Mouse (Mus musculus) heart, adult 8-10 months (tissue): ENCODE data around the gene Prss35. TPM values are rescaled to one million over a fixed set of nuclear protein-coding genes. Genes with fewer than 3 reads are reported as not detected.
A peak's percentile ranks its signal among the peaks of the same experiment; 100 is the strongest.

Experiments used
- DNase-seq: peaks from one replicate; pipeline ENCODE4 v3.0.0; 2022; ENCODE audit warnings: low spot score
- total RNA-seq, 4 experiments: library from RNA; stranded (reverse); gene quantifications; 2 replicates each; pipeline ENCODE4 v1.2.4; 2022

The Prss35 gene
- 1 to 10 TPM in 1 of 4 experiments, under 1 TPM in 3; 0.08 to 1.7 (median 0.33) TPM for total RNA-seq

DNA sequence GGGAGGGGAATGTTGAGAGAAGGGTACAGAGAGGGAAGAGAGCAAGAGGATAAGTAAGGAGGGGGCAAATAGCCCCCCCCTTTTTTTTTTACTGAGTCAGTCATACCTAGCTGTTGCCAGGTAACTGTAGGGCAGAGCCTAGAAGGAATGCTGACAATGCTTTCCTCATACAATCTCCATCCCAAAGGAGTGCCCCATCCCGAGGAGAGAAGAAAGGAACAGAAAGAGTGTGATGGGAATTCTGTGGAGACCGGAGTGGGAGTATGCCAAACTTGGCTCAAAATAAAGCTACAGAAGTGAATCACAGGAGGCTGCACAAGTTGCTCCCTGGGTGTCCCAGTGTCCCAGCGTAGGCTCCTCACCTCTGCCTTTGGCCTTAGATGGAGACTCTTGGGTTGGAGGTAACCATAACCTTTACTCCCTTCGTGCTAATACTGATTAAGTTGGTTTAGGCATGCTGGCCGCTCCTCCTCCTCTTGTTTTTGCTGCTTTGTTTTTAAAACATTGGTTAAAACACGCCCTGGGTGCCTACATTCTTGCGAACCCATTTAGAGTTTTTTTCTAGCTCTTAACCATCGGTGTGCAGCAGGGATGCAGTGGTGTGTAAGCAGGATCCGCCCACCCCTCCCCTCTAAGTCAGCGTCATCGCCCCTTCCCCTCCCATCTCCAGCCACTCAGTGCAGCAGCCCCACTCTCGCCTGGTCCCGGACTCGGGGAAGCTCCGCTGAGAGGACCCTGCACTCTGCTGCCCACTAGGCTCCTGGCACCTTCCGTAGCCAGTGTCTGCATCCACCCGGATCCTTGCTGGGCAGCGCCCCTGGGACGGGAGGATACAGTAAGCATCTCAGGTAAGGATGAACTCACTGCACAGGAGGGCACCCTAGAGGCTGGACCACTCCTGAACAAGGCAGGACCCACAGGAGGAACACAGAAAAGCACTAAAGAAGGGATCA, at the start of gene Prss35:
TSS of gene Prss35 (plus strand) at position 691 of the 953 bp plus-strand sequence.
- DNase-seq, result no peak

GRCm38 (mm10) chr9:86693935-86694334, 49.5 kb upstream of the Prss35 start:
- no peak for DNase-seq

- DNase-seq, result no peak
These were observed 48.8 kb upstream of the Prss35 start for GRCm38 (mm10) chr9:86694644-86695043.

DNA sequence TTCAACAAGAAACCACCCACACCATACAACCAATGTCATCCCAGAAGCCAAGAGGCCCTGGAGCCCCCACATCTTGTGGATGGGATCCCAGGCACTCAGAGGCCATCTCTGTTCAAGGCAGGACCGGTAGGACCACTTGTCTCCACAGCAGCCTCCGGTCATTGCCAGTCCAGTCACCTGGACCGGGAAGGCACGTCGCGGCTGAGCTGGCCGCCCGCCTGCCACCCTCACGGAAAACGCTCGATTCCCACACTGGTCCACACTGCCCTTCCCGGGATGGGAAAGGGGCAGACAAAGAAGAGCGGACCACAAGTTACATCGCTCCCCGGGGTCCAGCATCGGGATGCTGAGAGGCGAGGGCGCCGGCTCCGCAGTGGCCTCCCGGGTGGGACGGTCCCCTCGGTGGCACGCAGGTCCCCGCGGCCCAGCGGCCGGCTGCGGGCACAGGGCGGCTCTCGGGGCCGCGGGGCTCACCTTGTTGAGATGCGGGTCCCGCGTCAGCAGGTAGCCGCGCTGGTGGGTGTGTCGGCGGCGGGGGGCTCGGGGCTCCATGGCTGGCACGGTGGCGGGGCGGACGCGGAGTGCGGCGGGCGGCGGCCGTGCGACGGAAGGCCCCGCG, 48.1 kb upstream of the Prss35 start:
- DNase-seq, result peak; percentile 13

DNA sequence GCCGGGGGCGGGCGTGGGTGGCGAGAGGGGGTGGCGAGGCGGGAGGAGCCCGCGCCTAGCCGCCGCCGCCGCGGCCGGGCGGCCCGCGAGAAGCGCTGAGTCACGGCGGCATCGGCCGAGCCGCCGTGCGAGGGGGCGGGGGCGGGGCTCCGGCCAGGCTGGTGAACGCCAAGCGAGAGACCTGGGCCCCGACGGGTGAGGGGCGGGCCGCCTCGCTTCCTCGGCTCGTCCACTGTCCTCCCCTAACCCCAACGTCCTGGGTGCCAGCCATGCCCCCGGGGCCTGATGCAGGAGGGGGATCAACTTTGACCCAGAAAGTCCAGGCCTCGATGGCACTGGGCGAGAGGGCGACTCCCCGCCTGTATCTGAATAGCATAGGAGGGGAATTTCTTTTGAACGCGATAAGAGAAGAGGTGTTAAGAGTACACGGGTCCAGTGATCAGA, 47.6 kb upstream of the Prss35 start, which contains the start of gene Me1:
TSS of gene Me1 (minus strand) at position 136 of the 444 bp plus-strand sequence.
- no peak for DNase-seq

- no peak for DNase-seq
These were observed 42.2 kb upstream of the Prss35 start for GRCm38 (mm10) chr9:86701264-86701663.

DNA sequence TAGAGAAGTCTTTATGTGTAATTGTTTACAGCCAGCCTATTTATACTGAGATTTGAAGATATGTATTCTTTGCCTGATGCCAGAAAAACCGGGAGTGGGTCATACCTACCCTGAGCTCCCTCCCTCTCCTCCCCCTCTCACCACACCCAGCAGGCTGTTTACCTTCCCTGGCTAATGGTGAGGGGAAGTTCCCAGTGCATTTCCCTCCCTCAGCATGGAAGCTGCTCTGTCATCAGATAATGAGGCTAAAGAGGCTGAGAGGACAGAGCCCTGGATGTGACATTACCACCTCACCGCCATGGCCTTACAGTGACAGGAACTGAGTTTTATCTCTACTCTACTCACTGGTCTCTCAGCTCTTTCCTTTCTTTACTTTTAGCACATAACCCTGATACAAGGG, 41.6 kb upstream of the Prss35 start:
- no peak for DNase-seq

GRCm38 (mm10) chr9:86707431-86707830, 36.0 kb upstream of the Prss35 start:
- no peak for DNase-seq

DNA sequence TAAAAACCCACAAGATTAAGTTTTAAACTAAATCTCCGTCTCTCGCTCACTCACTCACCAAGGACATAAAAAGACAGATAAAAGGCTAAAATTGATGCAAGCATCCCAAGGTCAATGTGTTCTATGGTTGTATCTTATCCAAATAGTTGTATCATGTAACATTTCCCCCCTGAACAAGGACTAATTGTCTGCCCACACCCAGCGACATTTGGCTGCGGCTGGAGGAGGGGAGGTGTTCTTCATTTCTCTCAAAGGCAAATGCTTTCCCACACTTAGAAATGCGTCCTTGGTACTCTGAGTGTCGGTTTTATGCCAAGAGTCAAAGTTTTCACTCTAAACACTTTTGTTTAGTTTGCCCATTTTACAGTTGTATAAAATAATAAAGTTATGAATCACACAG, 34.5 kb upstream of the Prss35 start:
- DNase-seq, result no peak

DNA sequence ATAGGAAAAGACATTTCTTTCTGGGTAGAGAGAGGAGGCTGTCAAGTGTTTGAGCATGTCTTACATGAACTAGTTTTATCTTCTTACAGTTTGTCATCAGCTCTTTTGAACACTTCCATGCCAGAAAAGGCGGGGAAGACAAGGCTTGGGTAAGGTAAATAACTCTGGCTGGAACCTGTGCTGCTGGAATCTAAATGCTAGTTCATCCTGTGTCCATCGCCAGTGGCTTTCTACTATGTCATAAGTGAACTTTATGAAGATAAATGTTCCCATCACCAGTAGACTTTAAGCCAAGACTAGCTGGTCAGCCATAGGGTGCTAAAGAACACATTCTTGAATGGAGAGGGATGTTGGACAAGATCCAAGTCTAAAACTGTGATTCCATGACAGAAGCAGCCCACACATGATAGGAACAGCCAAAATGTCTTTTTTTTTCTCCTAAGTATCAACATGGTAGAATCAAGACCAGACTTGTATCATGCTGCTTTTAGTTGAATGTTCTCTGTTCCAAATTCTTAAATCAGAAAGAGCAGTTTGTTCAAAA, 33.3 kb upstream of the Prss35 start:
- no peak for DNase-seq

- no peak for DNase-seq
These were observed 30.8 kb upstream of the Prss35 start for GRCm38 (mm10) chr9:86712648-86713047.

DNA sequence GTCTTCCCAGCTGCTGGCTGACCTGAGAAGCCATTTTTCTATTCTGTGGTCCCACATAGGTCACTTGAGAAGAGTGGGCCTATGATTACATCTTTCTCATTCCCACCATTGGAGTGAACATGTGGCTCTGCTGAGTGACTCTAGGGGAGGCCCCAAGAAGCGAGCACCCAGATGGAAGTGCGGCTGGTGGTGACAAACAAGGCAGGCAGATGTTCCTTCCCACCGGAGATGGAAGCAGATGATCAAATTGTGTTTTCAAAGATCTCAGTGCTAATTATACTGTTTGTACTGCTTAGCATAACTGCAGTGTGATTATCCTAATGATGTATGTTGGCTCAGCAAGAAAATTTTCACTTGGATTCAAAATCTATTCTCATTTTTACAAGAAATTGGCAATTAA, 29.4 kb upstream of the Prss35 start:
- DNase-seq, result no peak

- no peak for DNase-seq
These were observed 26.9 kb upstream of the Prss35 start for GRCm38 (mm10) chr9:86716540-86716939.

- no peak for DNase-seq
These were observed 26.3 kb upstream of the Prss35 start for GRCm38 (mm10) chr9:86717119-86717518.

GRCm38 (mm10) chr9:86720227-86720626, 23.2 kb upstream of the Prss35 start:
- no peak for DNase-seq

DNA sequence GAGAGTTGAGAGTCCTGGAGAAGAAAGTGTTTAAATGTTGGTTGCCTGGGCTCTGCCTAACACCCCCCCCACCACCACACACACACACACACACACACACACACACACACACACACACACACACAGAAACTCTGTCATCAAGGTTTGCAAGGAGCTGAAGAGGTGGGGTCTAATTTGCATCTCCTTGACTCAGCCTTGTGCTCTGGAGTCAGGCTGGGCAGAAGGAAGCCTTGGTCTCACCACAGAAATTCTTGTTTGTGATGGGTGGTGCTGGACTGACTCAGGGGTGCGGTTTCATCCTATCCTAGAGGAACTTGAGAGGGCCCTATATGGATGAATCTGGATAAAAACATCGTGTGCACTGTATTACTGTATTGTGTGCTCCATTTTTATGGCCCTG, 22.7 kb upstream of the Prss35 start:
- no peak for DNase-seq

GRCm38 (mm10) chr9:86725066-86725465, 18.4 kb upstream of the Prss35 start:
- DNase-seq, result no peak

DNA sequence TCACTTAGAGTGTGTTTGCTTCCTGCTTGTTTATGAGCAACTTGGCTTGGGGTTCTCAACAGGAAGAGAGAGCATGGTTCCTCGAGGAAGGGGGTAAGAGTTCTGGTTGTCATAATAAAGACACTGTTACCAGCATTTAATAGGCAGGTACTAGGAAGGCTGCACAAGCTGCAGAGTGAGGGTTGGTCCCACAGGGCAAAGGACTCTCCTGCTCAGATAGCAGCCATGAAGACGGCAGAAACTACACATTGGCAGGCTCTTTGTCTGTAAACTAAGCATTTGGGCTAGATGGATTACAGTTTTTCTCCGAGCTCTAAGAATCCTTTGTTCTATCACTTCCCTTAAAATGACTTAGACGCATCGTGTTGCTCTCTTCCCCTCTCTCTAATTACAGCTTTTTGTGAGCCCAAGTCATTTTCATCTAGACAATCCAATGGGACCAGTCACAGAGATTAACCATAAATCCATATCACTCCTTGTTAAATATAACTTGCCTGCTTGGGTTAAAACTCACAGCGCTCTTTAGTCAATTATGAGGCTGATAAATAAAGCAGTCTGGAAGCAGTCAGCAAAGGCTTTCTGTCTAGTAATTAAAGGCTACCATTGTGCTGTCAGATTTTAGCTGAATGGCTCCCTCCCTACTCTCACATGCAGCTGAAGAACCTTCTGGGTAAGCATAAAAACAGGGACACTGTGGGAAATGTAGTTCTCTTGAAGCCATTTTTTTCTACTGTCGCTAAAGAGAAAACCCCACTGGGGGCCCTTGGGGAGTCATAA, 17.7 kb upstream of the Prss35 start:
- DNase-seq, result no peak

DNA sequence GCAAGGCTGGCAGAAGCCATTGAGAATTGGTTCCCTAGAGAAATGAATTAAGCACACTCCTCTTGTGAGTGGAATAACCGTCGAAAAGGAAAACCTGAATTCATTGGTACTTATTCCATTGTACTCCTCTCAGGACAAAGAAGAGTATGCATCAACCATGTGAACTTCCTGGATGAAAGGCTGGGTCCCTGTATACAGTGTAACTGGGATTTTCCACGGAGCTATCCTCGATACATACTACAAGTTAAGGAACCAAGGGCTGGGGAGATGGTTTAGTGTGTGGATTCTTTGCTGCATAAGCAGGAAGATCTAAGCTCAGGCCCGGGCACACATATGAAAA, 17.1 kb upstream of the Prss35 start:
- DNase-seq, result no peak

GRCm38 (mm10) chr9:86728214-86728814, 15.1 kb upstream of the Prss35 start:
- DNase-seq, result no peak

DNA sequence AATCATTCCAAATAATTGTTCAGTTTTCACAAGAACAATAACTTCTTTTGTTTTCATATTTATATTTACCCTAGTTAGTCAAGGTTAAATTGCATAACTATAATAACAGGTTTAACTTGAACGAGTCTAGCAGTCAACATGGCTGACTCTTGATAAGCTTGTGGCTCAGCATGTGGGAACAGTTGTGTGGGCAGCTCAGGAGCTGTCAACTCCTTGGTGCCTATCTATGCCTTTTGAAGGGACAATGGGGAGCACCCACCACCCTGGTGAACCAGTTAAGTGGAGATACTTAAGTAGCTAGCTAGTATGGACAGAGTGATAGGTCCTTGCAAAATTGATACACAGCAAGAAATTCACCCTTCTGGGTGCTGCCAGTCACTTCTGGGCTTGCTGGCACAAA, 14.4 kb upstream of the Prss35 start:
- DNase-seq, result no peak
